Mouse (Mus musculus): ENCODE measurements around the gene Pcgf5. TPM values are rescaled to one million over a fixed set of nuclear protein-coding genes. Genes with fewer than 3 reads are reported as not detected.
A peak's percentile ranks its signal among the peaks of the same experiment; 100 is the strongest.
"Not testable (repeated sequence)": the region's sequence is repeated elsewhere in the genome, so short reads cannot be mapped to it uniquely, and the experiment has no call there.

Pcgf5 gene
- total RNA-seq, 2 experiments from 2014 or later = 42.1 to 57.2 TPM

DNA sequence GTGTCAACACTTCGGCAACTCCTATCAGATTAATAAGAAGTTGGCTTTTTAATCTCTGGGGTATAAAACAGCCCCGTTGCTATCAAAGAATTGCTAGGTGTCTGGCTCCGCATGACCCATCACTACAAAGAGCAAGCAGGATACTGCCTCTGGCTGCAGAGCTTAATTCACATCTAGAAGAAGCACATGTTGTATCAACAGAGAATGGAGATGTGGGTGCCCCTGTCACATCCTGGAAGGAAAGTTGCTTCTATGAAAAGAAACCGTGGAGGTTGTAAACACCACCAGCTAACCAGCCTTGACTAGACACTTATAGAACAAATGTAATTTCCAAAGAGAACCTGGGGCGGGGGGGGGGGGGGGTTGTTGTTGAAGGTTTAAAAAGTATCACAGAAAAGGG, 35.9 kb downstream of the Pcgf5 start:
- intact Hi-C loops (cut with DNase I) = no loop called here
- no peak for DNase-seq

GRCm38 (mm10) chr19:36384426-36384825, 36.3 kb downstream of the Pcgf5 start:
- intact Hi-C loops (cut with DNase I) = no loop called here
- no peak for DNase-seq

DNA sequence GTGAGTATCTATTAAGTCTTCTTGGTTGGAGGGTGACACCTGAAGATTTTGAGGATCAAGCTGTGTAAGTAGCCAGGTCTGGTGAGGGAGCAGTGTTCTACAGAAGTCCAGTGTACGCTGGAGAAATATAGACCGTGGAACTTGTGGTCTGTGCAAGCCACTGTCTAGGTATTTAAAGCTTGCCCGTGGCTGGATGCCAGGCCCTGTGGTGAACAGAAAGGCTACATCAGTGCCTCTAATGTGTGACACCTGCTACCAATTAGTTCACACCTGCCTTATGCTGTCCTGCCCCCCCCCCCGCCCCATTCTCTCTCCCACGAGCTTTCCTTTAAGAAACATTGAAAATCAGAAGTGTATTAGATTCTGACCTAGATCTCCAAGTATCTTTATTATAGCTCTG, 40.4 kb downstream of the Pcgf5 start:
- intact Hi-C loops (cut with DNase I) = no loop called here
- DNase-seq = peak in 1 of 2 experiments; percentile 22

DNA sequence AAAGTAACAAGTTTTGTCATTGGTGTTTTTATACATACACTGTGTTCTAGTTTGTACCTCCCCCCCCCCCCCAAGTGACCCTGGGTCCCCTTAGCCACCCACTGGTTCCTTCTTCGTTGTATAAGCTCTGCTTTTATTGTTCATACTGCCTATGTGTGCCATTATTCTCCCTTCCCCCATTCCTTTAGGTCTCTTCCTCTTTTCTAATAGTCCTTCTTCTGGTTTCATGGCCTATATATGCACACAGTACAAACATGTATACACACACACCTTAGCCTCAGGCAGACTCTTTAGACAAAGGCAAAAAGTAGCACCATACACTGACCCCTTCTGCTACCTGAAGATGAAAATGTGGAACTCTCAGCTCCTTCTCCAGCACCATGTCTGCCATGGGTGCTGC, 42.6 kb downstream of the Pcgf5 start:
- no peak for DNase-seq
- intact Hi-C loops (cut with DNase I) = no loop called here

DNA sequence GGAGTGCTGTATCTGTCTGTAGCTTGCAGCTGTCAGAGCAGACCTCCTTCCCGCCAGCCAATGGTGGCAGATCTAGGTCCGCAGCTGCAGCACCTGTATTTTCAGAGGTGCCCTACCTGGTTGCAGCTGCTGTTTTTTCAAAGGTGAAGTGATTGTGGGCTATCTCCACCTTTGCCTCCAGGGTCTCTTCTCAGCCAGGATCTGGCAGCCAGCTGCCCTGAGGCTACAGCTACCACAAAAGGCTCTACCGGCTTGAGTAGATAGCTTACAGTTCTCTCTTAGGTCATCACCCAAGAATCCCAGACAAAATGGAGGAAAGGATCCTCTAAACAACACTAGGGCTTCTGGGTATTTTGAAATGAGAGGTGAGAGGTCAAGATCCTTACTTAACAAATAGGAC, 50.4 kb downstream of the Pcgf5 start:
- intact Hi-C loops (cut with DNase I) = no loop called here
- no peak for DNase-seq

- intact Hi-C loops (cut with DNase I) = no loop called here
- DNase-seq = peak in 1 of 2 experiments; percentile 7
These were observed 60.4 kb downstream of the Pcgf5 start for GRCm38 (mm10) chr19:36408352-36409100.

DNA sequence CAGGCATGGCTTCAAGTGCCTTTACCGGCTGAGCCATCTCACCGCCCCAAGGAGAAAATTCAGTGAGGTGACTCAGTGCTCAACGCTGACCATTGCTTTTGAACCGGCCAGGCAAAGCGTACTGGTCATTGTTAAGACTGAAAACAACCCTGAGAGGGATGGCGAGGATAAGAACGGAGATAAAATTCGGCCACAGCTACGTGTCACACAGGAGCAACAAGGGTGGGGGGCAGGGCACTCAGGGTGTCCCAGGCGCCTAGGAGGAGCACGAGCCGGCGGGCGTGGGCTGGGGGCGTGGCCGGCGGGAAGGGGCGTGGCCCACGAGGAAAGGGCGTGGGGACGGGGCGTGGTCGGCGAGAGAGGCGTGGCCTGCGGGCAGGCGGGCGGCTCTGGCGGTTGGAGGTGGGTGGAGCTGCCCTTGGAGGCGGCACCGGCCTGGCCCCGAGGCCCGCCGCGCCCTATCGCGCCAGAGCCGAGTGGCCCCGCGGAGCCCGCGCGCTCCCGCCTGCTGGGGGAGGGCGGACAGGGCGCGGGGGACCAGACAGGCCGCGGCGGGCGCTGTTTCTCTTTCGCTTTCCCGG, 61.3 kb downstream of the Pcgf5 start:
- peak; percentile 97 for DNase-seq
- intact Hi-C loops (cut with DNase I) = no loop called here

GRCm38 (mm10) chr19:36409861-36410392, 61.8 kb downstream of the Pcgf5 start:
- peak in 1 of 2 experiments; percentile 62 for DNase-seq
- intact Hi-C loops (cut with DNase I) = loop anchor here (5.0 kb wide), 1 partner anchor 63 kb away; the partner anchor contains the start of gene Pcgf5

DNA sequence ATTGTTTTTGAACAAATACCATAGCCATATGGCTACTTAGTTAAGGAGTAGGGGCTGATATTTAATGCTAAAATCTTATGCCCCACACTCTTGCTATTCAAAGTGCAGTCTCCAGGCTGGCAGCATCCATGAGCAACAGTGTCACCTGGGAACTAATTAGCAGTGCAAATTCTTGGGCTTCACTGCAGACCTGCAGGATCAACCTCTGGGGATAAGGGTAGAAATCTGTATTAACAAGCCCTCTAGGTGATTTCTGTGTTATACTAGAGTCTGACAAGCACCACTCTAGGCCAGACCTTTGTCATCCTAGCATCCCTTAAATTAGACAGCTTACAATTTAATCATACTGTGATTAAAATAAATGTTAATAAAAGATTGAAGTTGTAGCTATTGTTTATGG, 71.8 kb downstream of the Pcgf5 start:
- DNase-seq = no peak
- intact Hi-C loops (cut with DNase I) = no loop called here

- no peak for DNase-seq
- intact Hi-C loops (cut with DNase I) = no loop called here
These were observed 79.2 kb downstream of the Pcgf5 start for GRCm38 (mm10) chr19:36427195-36427876.

- no peak for DNase-seq
- intact Hi-C loops (cut with DNase I) = no loop called here
These were observed 80.0 kb downstream of the Pcgf5 start for GRCm38 (mm10) chr19:36428116-36428515.

- intact Hi-C loops (cut with DNase I) = no loop called here
These were observed 81.2 kb downstream of the Pcgf5 start for GRCm38 (mm10) chr19:36429354-36429753.

DNA sequence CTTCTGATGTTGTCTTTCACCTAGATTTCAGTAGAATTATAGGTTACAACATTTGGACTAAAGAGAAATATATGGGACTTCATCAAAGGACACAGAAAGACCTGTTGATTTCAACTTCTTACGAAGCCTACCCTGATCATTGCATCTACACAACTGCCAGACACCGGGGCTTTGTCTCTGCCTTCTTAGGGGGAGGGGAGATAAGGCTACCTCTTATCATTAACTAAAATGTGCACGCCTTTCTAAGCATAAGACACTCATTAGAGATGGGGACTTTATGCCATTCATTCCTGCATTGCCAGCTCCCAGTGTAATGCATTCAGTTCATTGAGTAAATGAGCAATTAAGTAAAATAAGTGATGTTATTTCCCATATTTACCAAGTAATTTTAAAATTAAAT, 85.1 kb downstream of the Pcgf5 start:
- no peak for DNase-seq
- intact Hi-C loops (cut with DNase I) = no loop called here

More at GRCm38 (mm10) chr19:36429354-36429753, 81.2 kb downstream of the Pcgf5 start:
- DNase-seq = no peak

- intact Hi-C loops (cut with DNase I) = loop anchor here (1.0 to 5.0 kb wide), 4 partner anchors 91 to 348 kb away; partner anchors contain the start of gene Pcgf5
- peak; percentile 67 to 78 for DNase-seq
These were observed 92.0 kb downstream of the Pcgf5 start for GRCm38 (mm10) chr19:36439894-36440714.

DNA sequence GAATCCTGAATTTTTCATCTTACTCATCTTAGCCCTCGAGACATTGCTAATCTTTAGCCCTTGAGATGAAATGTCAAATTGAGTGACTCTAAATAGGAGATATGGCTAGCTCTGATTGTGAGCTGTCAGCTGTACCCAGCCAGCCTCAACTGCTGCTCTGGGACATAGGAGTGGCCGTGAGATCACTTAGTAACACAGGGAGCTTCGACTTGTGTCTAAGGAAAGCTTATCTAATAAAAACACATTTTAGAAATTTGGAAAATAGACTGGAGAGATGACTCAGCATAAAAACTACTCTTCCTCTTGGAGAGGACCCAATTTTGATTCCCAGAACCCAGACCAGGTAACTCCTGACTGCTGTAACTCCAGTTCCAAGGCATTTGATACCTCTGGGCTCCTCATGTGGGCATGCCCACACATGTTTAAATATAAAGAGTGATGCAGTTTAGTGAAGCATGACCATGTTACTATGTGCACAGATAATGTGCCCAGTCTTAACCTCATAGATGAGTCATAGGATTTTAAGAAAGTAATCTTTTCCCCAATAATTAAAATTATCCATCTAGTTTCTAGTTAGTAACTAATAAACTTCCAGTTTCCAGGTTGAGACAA, 103.0 kb downstream of the Pcgf5 start:
- intact Hi-C loops (cut with DNase I) = no loop called here
- DNase-seq = no peak

GRCm38 (mm10) chr19:36451731-36452130, 103.6 kb downstream of the Pcgf5 start:
- DNase-seq = no peak
- intact Hi-C loops (cut with DNase I) = no loop called here

GRCm38 (mm10) chr19:36452210-36452609, 104.1 kb downstream of the Pcgf5 start:
- intact Hi-C loops (cut with DNase I) = not testable (repeated sequence)

DNA sequence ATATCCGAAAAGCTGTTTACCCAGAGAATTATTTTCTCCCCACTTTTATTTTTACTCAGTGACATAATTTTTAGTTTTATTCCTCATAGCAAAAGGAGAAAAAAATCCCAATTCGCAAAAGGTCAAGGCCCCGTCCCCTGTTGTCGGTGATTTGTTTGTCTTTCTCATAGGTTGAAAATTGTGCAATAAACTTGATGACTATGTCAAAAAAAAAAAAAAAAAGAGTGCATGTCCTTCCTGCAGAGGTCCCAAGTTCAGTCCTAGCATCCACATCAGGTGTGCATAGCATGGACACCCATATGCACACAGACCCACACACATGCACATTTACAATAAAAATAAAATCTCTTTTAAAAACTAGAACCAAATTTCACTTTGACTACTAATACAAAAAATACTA, 105.3 kb downstream of the Pcgf5 start:
- no peak for DNase-seq
- intact Hi-C loops (cut with DNase I) = no loop called here

More at GRCm38 (mm10) chr19:36452210-36452609, 104.1 kb downstream of the Pcgf5 start:
- DNase-seq = not testable (repeated sequence)

GRCm38 (mm10) chr19:36470106-36470505, 122.0 kb downstream of the Pcgf5 start:
- DNase-seq = peak; percentile 40 to 71
- intact Hi-C loops (cut with DNase I) = no loop called here

GRCm38 (mm10) chr19:36471325-36471724, 123.2 kb downstream of the Pcgf5 start:
- no peak for DNase-seq
- intact Hi-C loops (cut with DNase I) = no loop called here
